Mouse (Mus musculus): ENCODE results near the gene Usp37.

Gene Usp37

DNA sequence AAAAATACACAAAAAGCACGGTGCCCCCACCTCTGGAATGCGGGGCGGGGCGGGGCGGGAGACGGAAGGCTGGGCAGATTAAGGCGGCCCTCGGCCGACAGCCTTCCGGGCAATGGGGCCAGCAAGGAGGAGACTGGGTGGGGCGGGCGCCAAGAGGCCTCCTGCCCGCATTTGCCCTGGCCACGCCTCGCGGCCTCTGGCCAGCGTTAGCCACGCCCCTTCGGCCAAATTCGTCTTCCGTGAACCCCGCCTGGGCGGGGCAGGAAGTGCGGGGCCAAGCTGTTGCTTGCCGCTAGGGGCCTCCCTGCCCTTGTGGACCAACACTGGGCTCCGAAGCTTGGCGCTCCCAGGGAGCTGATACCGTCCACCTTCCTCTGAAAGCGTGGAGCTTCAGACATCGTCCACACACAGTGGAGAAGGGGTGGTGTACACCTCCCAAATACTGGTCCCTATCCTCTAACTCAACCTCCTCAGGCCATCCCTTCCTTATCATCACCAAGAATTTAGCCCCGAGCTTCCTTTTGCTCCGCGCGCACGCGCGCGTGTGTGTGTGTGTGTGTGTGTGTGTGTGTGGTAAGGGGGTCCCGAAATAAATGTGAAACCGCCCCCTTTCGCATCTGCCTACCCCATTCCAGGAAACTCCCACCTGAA lies 146.7 kb downstream of the Usp37 start:
- peak; percentile 99 for DNase-seq (ENCODE audit: low read depth, low spot score)

- DNase-seq (ENCODE audit: low read depth, low spot score): peak; percentile 40
Measured at GRCm38 (mm10) chr1:74396456-74397222, 147.4 kb downstream of the Usp37 start.

- DNase-seq (ENCODE audit: low read depth, low spot score): no peak
Measured at GRCm38 (mm10) chr1:74395290-74395689, 148.8 kb downstream of the Usp37 start.

- DNase-seq (ENCODE audit: low read depth, low spot score): no peak
Measured at GRCm38 (mm10) chr1:74394858-74395257, 149.2 kb downstream of the Usp37 start.

DNA sequence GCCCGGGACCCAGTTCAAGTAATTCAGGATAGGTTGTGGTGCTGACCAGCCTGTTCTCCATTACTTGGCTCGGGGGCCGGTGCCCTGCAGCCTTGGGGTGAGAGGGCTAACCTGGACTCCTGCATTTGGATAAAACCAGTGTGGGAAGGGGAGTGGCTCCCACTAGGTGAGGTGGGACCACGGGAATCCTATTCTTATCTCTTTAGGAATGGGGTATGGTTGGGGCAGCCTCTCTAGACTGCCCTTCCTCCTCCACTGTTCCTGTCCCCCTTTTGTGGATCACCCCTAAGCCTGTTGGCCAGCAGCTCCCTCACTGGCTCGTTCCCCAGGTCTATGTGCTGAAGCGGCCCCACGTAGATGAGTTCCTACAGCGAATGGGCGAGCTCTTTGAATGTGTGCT lies 149.8 kb downstream of the Usp37 start:
- DNase-seq (ENCODE audit: low read depth, low spot score): no peak

DNA sequence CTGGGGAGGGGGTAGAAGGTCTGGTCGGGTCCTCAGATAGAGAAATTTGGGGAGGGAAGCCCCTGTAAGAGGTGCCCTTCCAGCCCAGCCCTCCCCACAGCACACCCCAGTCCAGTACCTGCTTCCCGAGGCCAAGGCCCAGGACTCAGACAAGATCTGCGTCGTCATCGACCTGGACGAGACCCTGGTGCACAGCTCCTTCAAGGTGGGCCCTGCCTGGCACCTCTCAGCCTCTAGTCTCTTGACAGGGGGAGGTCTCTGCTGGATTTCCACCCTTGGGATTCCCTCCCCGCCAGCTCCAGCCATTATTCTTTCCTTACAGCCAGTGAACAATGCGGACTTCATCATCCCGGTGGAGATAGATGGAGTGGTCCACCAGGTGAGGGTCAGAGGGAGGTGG lies 150.4 kb downstream of the Usp37 start:
- no peak for DNase-seq (ENCODE audit: low read depth, low spot score)

DNA sequence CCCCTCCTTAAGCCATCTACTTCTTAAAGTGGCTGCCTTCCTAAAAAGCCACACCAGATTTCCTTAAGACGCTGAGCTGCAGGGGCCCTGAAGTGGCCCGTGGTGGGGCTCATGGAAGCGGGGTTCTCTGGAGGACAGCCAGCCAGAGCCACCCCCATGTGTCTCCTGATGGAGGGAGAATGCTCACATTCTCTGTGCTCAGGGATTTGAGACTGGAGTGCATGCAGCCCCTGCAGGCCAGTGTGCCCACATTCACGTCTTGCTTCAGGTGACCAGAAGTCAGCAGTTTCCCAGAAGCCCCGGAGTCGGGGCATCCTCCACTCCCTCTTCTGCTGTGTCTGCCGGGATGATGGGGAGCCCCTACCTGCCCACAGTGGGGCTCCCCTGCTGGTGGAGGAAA lies 151.1 kb downstream of the Usp37 start:
- DNase-seq (ENCODE audit: low read depth, low spot score): no peak

DNA sequence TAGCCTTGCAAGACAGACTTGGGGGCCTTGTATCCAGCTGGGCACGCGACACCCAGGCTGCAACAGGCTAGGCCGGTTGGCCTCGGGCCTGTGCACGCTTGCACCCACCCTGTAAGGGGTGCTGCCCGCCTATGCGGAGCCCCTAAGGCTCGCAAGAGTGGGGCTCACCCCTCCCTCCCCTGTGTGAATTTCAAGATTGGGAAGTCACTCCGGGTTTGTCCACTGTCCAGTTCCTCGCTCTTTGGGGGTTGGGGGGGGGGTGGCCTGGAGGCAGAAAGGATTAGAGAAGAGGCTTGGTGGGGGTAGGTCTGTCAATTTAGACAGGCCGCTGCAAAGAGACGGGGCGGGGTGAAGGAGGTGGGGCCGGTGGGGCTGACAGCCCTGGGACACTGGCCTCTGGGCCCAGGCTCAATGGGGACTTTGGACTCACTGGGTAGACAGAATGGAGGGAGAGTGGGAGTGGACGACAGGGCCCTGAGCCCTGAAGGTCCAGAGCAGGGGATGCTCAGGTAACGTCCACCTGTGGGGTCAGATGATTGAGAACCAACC lies 151.6 kb downstream of the Usp37 start:
- no peak for DNase-seq (ENCODE audit: low read depth, low spot score)

- DNase-seq (ENCODE audit: low read depth, low spot score): peak; percentile 50
Measured at GRCm38 (mm10) chr1:74391844-74392441, 152.1 kb downstream of the Usp37 start.

GRCm38 (mm10) chr1:74390924-74391748 lies 152.9 kb downstream of the Usp37 start, which contains the start of gene Ctdsp1:
Ctdsp1 (plus strand) TSS chr1:74391509.
- DNase-seq (ENCODE audit: low read depth, low spot score): peak; percentile 95

DNA sequence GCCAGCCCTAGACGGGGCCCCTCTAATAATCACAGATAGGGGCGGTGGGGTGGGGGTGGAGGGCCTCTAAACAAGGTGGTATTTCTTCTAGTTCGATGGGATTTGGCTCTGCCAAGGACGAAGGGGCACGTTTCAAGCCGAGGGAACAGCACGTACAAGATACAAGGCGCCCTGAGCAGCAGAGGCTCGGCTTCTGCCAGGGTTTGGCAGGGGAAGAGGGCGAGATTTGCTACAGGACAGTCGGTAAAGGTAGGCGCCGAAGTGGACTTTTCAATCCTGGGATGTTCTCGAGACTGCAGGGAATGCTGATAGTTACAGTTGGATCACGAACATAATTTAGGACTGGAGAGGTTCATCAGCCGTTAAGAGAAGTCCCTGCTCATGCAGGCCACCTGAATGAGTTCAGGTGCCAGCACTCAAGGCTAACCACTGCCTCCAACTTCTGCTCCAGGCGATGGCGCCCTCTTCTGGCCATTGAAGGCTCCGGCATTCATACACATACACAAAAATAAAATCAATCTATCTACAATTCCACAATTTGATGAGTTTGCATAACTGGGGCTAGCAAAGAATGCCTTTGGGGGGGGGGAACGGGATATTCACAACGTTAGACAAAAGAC lies 153.7 kb downstream of the Usp37 start:
- DNase-seq (ENCODE audit: low read depth, low spot score): peak; percentile 75

DNA sequence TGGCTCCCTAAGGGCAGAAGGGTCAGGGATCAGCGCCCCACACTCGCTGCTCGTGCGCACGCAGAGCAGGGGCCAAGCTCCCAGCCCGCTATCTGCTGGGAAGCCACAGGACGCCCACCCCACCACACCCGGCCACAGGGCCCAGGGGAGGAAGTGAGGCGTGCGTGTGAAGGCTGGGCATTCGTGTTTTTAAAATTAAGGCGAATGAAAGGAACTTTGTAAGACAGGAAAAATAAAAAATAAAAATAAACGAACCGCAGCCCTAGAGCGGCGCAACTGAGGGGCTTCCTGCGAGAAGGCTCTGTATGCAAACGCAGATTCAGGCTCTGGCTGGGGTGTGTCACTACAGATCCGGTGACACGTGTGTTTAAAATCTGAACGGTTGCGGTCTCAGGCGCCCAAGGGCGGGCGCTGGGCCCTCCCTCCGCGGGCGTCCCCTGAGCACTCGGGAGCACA lies 154.2 kb downstream of the Usp37 start:
- no peak for DNase-seq (ENCODE audit: low read depth, low spot score)

DNA sequence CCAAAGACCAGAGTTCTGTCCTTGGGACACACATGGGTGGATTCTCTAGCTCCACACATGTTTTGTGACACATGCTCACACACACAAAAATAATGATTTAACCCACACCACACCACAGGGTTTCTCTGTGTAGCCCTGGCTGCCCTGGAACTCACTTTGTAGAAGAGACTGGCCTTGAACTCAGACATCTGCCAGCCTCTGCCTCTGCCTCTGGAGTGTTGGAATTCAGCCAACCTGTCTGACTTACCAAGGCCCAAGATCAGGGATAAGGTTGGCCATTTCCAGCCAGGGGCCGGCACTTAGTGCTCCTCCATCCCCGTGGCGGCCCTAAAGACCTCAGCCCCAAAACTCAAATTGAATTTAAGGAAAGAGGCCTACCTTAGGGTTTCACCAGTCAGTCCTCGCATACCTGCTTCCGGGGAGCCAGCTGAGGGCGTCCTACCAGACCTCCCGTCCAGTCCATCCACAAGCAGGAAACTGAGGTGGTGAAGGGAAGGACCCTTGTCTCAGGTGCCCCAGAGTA lies 155.6 kb downstream of the Usp37 start:
- no peak for DNase-seq (ENCODE audit: low read depth, low spot score)

DNA sequence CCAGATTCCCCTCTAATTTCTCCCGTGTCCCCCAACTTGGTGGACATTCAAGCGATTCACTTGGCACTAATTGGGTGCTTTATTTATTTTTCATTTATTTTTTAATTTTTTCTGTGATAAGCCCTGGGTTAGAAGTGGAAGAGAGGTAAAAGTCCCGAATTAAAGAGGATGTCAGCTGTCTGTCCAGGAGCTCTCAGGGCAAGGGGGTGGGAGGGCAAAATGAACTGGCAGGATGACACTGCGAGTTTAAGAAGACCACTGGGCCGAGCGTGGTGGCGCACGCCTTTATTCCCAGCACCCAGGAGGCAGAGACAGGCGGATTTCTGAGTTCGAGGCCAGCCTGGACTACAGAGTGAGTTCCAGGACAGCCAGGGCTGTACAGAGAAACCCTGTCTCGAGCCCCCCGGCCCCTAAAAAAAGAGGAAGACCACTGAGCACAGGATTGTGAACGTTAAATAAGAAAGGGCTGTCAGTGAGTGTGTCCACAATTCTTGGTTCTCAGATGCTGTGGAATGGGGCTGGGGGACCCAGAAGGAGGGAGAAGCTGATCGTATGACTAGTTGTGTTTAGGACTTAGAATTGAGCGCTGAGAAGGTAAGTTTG lies 156.6 kb downstream of the Usp37 start:
- DNase-seq (ENCODE audit: low read depth, low spot score): no peak

DNA sequence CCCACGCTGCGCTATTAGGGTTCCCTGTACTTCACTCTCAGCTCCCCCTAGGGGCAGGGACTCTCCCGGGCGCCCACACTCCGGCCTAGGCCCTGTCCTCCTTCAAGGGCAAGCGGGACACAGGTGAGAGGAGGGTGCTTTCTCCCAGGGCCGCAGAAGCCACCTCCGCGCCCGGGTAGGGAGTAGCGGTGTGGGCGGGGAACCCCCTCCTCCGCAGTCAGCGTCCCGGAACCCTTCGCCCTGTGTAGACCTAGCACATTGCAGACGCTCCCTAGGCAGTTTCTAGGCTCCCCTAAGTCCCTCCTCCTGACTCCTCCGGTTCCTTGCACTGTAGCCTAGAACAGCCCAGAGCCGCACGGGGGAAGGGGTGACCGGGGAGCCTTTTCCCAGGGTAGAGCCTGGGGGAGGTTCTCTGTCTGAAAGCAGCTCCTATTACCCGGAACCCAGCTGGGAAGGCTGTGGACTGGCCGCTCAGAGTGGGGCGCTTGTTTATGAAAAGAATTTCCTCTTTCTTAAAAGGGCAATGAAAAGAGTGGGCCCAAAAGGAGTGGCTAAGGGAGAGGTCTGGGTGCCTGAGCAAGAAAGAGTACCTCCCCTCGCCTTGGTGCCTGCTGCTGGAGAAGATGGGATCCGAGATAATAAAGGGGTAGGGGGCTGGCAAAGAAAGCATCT lies 157.2 kb downstream of the Usp37 start:
- DNase-seq (ENCODE audit: low read depth, low spot score): peak; percentile 96

- DNase-seq (ENCODE audit: low read depth, low spot score): no peak
Measured at GRCm38 (mm10) chr1:74386363-74386713, 157.7 kb downstream of the Usp37 start.

- no peak for DNase-seq (ENCODE audit: low read depth, low spot score)
Measured at GRCm38 (mm10) chr1:74385531-74385930, 158.6 kb downstream of the Usp37 start.
